Mouse (Mus musculus) olfactory bulb, adult 2 months (tissue): Measurements from ENCODE around the gene 9930111J21Rik2.

Experiments used
- CTCF ChIP-seq: fragments of 200-500 bp; IDR thresholded peaks from 2 replicates; pipeline ENCODE4 v1.5.1; 2012; ENCODE audit warnings: low read depth, mild to moderate bottlenecking, low read length, moderate library complexity; ENCODE audit not compliant: insufficient read depth
- POLR2A ChIP-seq: fragments of 200-500 bp; IDR thresholded peaks from 2 replicates; pipeline ENCODE4 v1.6.1; 2012; ENCODE audit warnings: mild to moderate bottlenecking, low read depth, low read length, moderate library complexity; ENCODE audit not compliant: insufficient read depth

- no peak for TF ChIP-seq CTCF
- no peak for TF ChIP-seq POLR2A
Measured at GRCm38 (mm10) chr11:49090551-49090950, 39.5 kb upstream of the 9930111J21Rik2 start.
